Mouse (Mus musculus): ENCODE measurements at regions not wholly inside any gene's neighbourhood (a gene's known extent, or its start where the extent isn't known, plus 50 kb on each side); places are given as distances from the start of the nearest gene placed in this dataset.
"Not testable (repeated sequence)": the region's sequence is repeated elsewhere in the genome, so short reads cannot be mapped to it uniquely, and the experiment has no call there.

DNA sequence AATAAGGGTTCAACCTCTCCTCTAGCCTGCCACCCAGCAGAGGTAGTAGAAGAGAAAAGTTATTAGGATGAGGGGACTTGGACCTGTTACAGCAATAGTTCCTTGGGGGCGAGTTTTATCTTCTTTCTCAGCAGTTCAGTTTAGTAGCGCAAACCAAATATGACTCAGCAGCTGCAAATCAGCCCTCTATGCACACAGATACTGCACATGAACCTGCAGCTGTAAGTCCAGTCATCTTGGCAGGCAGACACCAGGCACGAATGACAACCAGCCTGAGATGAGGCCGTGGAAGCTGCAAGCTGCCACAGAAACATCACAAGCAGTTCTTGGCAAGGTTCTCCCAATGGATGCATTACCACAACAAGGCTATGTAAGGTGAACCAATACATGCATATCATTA lies 327.0 kb upstream of the Akr1e1 start:
- no peak overlapping the region for H3K4me3 ChIP-seq (ENCODE audit: insufficient read depth, low read length)
- no peak for TF ChIP-seq POLR2A (IDR thresholded peaks at IDR 0.05; ENCODE audit: low read depth, low read length)
- TF ChIP-seq CTCF (IDR thresholded peaks at IDR 0.05; ENCODE audit: borderline replicate concordance, insufficient read depth, low read length) = no peak
- no peak overlapping the region for H3K27ac ChIP-seq (ENCODE audit: insufficient read depth, low read length)
- H3K4me1 ChIP-seq (ENCODE audit: control insufficient read depth, insufficient read depth, low read length) = no peaks in the 10 kb centered on the region

DNA sequence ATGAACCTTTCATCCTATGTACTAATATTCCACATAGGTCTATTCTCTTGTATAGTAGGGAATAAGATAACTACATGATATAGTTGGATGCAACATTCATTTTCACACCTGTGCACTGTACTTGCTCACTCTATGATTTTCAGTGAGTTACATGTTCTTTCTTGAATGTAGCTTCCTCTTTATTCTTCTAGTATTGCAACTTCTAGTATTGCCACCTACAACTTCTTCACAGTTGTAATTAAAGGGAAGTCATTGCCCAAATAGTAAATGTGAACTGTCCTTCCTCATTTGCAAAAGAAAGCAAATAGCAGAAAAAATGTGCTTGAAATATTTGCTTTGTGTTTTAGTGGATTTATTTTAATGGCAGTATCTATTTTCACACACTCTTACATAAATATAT lies 330.9 kb upstream of the Akr1e1 start:
- no peak for TF ChIP-seq POLR2A (IDR thresholded peaks at IDR 0.05; ENCODE audit: low read depth, low read length)
- no peak for TF ChIP-seq CTCF (IDR thresholded peaks at IDR 0.05; ENCODE audit: borderline replicate concordance, insufficient read depth, low read length)
- H3K4me3 ChIP-seq (ENCODE audit: insufficient read depth, low read length) = no peak overlapping the region

DNA sequence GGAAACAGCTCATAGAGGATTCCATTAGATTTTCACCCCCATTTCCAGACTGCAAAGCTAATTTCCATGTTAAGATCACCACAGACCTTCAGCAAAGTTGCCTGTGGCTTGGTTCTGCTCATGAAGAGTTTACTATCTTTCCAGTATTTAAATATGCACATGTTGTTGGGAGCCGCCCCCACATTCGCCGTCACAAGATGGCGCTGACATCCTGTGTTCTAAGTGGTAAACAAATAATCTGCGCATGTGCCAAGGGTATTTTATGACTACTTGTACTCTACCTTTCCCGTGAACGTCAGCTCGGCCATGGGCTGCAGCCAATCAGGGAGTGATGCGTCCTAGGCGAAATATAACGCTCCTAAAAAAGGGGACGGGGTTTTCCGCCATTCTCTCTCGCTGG lies 333.5 kb upstream of the Akr1e1 start:
- not testable (repeated sequence) for H3K27ac ChIP-seq (ENCODE audit: insufficient read depth, low read length); H3K4me3 ChIP-seq (ENCODE audit: insufficient read depth, low read length)

More for the DNA sequence above, 330.9 kb upstream of the Akr1e1 start:
- Histone ChIP-seq H3K27ac (ENCODE audit: insufficient read depth, low read length) (no peak overlapping the region), H3K4me1 (ENCODE audit: control insufficient read depth, insufficient read depth, low read length) (no peaks in the 10 kb centered on the region)

DNA sequence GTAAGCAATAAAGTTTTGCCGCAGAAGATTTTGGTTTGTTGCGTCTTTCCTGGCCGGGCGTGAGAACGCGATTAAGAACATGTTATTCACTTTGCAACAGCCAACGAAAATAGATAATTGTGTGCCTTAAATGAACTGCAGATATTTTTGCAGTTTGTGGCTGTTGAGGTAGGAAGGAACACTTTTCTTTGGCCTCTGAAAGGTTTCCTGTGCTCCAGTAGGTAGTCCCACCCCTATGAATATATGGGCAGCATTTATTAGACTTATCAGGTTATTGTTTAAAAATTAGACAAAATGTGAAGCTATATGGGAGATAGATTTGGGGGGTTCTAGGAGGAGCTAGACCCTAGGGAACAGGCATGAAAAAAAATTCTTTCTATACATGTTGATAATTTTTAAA lies 334.1 kb upstream of the Akr1e1 start:
- Histone ChIP-seq H3K4me3 (ENCODE audit: insufficient read depth, low read length) (peak overlapping the region; percentile 4; the same call in 1 of the 2 replicates), H3K4me1 (ENCODE audit: control insufficient read depth, insufficient read depth, low read length) (no peaks in the 10 kb centered on the region), H3K27ac (ENCODE audit: insufficient read depth, low read length) (no peak overlapping the region)
- no peak for TF ChIP-seq CTCF (IDR thresholded peaks at IDR 0.05; ENCODE audit: borderline replicate concordance, insufficient read depth, low read length)
- TF ChIP-seq POLR2A (IDR thresholded peaks at IDR 0.05; ENCODE audit: low read depth, low read length) = no peak

More for the DNA sequence above, 333.5 kb upstream of the Akr1e1 start:
- H3K4me1 ChIP-seq (ENCODE audit: control insufficient read depth, insufficient read depth, low read length) = not testable (repeated sequence)

DNA sequence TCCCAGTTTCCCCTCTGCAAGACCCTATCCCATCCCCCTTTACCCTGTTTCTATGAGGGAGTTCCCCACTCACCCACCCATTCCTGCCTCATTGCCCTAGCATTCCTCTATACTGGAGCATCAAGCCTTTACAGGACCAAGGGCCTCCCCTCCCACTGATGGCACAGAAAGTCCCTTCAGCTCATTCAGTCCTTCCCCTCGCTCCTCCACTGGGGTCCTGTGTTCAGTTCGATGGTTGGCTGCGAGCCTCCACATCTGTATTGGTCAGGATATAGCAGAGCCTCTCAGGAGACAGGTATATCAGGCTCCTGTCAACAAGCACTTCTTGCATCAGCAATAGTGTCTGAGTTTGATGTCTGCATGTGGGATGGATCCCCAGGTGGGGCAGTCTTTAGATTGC lies 346.4 kb upstream of the Akr1e1 start:
- no peak overlapping the region for H3K4me3 ChIP-seq (ENCODE audit: insufficient read depth, low read length)
- TF ChIP-seq POLR2A (IDR thresholded peaks at IDR 0.05; ENCODE audit: low read depth, low read length) = no peak
- no peak for TF ChIP-seq CTCF (IDR thresholded peaks at IDR 0.05; ENCODE audit: borderline replicate concordance, insufficient read depth, low read length)

DNA sequence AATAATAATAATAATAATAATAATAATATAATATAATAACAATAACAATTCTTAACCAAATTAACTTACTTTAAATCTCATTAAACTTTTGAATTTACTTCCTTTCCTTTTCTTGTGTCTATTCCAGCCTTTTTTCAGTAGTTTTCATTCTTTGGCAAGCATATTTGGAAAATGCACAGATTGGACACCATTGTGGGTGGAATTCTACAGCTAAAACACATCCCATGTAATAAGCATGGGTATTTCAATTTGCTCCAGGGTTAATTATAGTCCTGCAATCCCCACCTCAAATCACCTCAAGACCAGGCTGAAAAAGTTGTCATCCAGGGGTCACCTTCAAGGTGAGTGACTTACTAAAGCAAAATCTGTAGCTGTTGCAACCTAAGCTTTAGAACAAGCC lies 355.9 kb upstream of the Akr1e1 start:
- Histone ChIP-seq H3K27ac (ENCODE audit: insufficient read depth, low read length) (no peak overlapping the region), H3K4me1 (ENCODE audit: control insufficient read depth, insufficient read depth, low read length) (no peaks in the 10 kb centered on the region), H3K4me3 (ENCODE audit: insufficient read depth, low read length) (no peak overlapping the region)
- TF ChIP-seq POLR2A (IDR thresholded peaks at IDR 0.05; ENCODE audit: low read depth, low read length) = no peak
- TF ChIP-seq CTCF (IDR thresholded peaks at IDR 0.05; ENCODE audit: borderline replicate concordance, insufficient read depth, low read length) = no peak

More for the DNA sequence above, 346.4 kb upstream of the Akr1e1 start:
- Histone ChIP-seq H3K4me1 (ENCODE audit: control insufficient read depth, insufficient read depth, low read length) (no peaks in the 10 kb centered on the region), H3K27ac (ENCODE audit: insufficient read depth, low read length) (no peak overlapping the region)

DNA sequence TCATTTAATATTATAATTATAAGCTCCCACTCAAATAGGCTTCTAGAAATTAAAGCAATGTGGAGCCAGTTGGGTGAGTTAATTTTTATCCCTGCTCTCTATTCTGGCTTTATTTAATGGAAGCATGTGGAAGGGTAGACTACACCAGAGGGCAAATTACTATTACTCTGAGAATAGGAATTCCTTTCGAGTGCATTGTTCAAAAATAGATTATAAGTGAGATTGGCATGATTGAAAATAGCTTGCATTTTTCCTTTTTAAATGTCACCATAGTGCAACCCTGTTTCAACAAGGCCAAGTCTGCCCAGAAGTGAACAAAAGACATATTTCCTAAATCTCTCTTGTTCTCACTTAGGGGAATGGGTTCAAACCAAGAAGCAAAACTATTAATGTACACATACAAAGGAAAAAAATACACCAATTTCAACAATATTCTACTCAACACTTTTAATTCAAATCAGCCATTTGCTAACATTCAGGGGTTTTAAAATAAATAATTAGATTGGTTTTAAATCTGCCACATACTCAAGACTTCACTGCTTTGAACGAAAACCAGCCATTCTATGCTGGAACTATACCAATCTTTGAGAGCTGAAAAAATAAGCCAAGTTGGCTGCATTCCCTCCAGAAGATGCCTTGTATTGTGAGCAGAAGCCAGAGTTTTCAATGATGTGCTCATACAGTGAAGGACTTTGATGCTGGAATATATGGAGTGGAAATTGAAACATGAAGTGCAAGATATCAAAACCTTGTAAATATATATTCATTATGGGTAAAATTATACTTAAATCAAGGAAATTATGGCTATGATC lies 361.3 kb upstream of the Akr1e1 start:
- TF ChIP-seq CTCF (IDR thresholded peaks at IDR 0.05; ENCODE audit: borderline replicate concordance, insufficient read depth, low read length) (no peak), POLR2A (IDR thresholded peaks at IDR 0.05; ENCODE audit: low read depth, low read length) (no peak)
- H3K4me1 ChIP-seq (ENCODE audit: control insufficient read depth, insufficient read depth, low read length) = peaks cover 2% of the 10 kb centered on the region; the same call in 1 of the 2 replicates
- peak overlapping the region; percentile 40; the same call in 1 of the 2 replicates for H3K27ac ChIP-seq (ENCODE audit: insufficient read depth, low read length)
- no peak overlapping the region for H3K4me3 ChIP-seq (ENCODE audit: insufficient read depth, low read length)

DNA sequence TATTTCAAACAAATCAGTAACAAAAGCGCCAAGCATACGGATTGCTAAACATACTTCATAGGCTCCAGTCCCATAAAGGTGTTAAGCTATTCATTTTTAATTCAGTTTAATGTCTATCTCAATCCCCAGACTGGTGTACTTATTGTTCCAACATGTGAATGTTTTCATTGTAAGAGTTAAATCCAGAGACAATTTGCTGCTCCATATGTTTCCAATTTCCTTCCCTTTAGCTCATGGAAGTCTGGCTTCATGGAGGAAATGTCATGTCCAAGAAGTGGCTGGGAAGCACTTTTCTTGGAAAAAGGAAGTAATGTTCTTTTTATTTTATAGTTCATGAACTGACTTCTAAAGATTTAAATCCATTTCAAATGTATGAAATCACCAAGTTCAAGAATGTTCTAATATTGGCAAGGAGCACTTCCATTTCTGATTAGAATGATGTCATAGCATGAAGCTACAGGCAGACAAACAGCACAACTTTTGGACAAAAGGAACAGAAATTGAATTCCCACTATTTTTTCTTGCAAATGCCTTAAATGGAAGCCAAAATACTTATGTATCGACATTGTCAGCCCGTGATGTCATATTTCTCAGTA lies 362.6 kb upstream of the Akr1e1 start:
- Histone ChIP-seq H3K27ac (ENCODE audit: insufficient read depth, low read length) (peak overlapping the region; percentile 65), H3K4me1 (ENCODE audit: control insufficient read depth, insufficient read depth, low read length) (peaks cover 2% of the 10 kb centered on the region; the same call in 1 of the 2 replicates), H3K4me3 (ENCODE audit: insufficient read depth, low read length) (no peak overlapping the region)
- no peak for TF ChIP-seq CTCF (IDR thresholded peaks at IDR 0.05; ENCODE audit: borderline replicate concordance, insufficient read depth, low read length)
- TF ChIP-seq POLR2A (IDR thresholded peaks at IDR 0.05; ENCODE audit: low read depth, low read length) = no peak

DNA sequence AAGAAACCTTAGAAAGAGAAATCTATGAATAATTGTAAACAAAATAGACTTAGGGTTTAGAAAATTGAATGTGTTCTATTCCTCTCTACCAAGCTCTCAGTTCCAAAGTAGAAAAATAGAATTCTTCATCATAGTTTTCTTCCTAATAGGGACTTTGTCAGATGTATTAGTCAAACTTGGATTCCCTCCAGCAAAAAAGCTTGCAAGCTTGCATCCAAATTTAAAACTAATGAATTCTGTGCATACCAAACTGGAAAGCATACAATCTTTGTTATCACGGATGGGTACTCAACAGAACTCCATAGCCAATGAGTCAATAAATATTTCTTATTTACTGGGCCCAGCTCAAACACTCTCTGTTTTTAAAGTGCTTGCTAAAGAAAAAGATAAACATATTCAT lies 383.9 kb upstream of the Akr1e1 start:
- Histone ChIP-seq H3K4me1 (ENCODE audit: control insufficient read depth, insufficient read depth, low read length) (no peaks in the 10 kb centered on the region), H3K4me3 (ENCODE audit: insufficient read depth, low read length) (no peak overlapping the region), H3K27ac (ENCODE audit: insufficient read depth, low read length) (peak overlapping the region; percentile 61; the same call in 1 of the 2 replicates)
- TF ChIP-seq CTCF (IDR thresholded peaks at IDR 0.05; ENCODE audit: borderline replicate concordance, insufficient read depth, low read length) = no peak
- no peak for TF ChIP-seq POLR2A (IDR thresholded peaks at IDR 0.05; ENCODE audit: low read depth, low read length)

DNA sequence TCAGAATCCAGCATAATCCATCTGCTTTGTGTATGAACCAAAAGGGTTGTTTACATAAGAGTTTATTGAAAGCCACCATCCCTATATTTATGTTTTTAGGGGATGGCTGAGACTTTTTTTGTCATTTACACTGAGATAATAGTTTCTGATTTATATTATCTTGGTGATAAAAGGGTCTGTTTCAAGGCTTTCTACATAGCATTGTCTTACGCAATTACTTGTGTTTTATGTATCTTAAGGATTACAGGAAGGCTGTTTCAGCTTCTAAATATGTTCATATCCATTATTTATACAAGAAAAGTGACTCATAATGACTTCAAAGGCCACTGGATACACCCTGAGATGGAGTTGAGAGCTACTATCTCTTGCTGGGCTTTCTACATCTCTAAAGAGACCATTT lies 399.3 kb upstream of the Akr1e1 start:
- no peak overlapping the region for H3K27ac ChIP-seq (ENCODE audit: insufficient read depth, low read length)
- H3K4me1 ChIP-seq (ENCODE audit: control insufficient read depth, insufficient read depth, low read length) = peaks cover 3% of the 10 kb centered on the region; the same call in 1 of the 2 replicates
- TF ChIP-seq POLR2A (IDR thresholded peaks at IDR 0.05; ENCODE audit: low read depth, low read length) (no peak), CTCF (IDR thresholded peaks at IDR 0.05; ENCODE audit: borderline replicate concordance, insufficient read depth, low read length) (no peak)
- H3K4me3 ChIP-seq (ENCODE audit: insufficient read depth, low read length) = no peak overlapping the region
